Comparison of ENCODE assay signal across 8 mouse cellular contexts in the genomic region with DNA sequence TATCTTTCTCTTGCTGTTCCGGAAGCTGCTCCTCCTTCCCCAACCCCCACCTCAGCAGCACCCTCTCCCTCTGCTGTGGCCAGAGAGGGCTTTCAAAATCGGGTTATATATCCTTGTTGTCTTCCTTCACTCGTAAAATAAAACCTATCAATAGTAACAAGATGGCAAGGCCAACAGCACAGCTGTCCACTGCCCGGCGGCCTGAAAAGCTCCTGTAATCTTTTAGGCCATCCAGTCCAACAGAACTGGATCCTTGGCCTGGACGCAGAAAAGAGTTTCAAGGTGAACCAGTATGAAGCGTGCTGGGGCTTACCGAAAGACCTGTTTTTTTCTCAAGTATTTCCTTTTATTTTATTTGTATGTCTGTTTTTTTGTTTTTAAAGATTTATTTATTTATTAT. TPM values are rescaled to one million over a fixed set of nuclear protein-coding genes. Genes with fewer than 3 reads are reported as not detected.
"Had no signal": no experiment of that assay in that cellular context is flagged by ENCODE, and none has a peak within 500 bp of the region (broad histone marks: within the 10 kb centered on the region; RNA-seq: fewer than 3 reads in every experiment).

No protein-coding gene starts in this region.

- DNase-seq: kidney, adult 8-10 months; kidney, postnatal 4 days; lung, adult 18-20 months; retina, postnatal 1 day; thymus, adult 2 months; thymus, postnatal 36 days had no signal

RNA-seq across cellular contexts. Expression of a gene that starts 31.3 kb away (rescaled TPM):
- total RNA-seq: liver, adult 2 months; megakaryocyte-erythroid progenitor cell, adult 5-6 weeks had no signal
